Mouse (Mus musculus) gonadal fat pad, adult 2 months (tissue): Measurements from ENCODE around the gene Ubald1. TPM values are rescaled to one million over a fixed set of nuclear protein-coding genes. Genes with fewer than 3 reads are reported as not detected.

ENCODE experiments used
- DNase-seq: peaks from one replicate; pipeline ENCODE4 v3.0.0-alpha.2; 2012; ENCODE audit warnings: low read depth
- polyA plus RNA-seq: library from polyadenylated mRNA; depleted of rRNA; stranded (reverse); fragments of >200 nt; gene quantifications from 2 replicates; pipeline ENCODE4 v1.2.3, GENCODE M21; 2012; rRNA removed

Ubald1 gene
- polyA plus RNA-seq = 48.3 and 68.8 TPM in 2 replicates

- DNase-seq = peak; percentile 91
Measured at GRCm38 (mm10) chr16:4880136-4880825, at the start of gene Ubald1. Gene Ubald1, minus strand, starts transcription at chr16:4880315.

GRCm38 (mm10) chr16:4928474-4928873, 48.4 kb upstream of the Ubald1 start:
- DNase-seq = no peak

- no peak for DNase-seq
Measured at GRCm38 (mm10) chr16:4927967-4928366, 47.9 kb upstream of the Ubald1 start.

- DNase-seq = no peak
Measured at GRCm38 (mm10) chr16:4923996-4924395, 43.9 kb upstream of the Ubald1 start.

- DNase-seq = no peak
Measured at GRCm38 (mm10) chr16:4922481-4922880, 42.4 kb upstream of the Ubald1 start.

- DNase-seq = no peak
Measured at GRCm38 (mm10) chr16:4920556-4920955, 40.4 kb upstream of the Ubald1 start.

- no peak for DNase-seq
Measured at GRCm38 (mm10) chr16:4916608-4917007, 36.5 kb upstream of the Ubald1 start.

- DNase-seq = no peak
Measured at GRCm38 (mm10) chr16:4915931-4916330, 35.8 kb upstream of the Ubald1 start.

- no peak for DNase-seq
Measured at GRCm38 (mm10) chr16:4913783-4914735, 33.9 kb upstream of the Ubald1 start.

GRCm38 (mm10) chr16:4912907-4913782, 33.0 kb upstream of the Ubald1 start:
- no peak for DNase-seq

- DNase-seq = no peak
Measured at GRCm38 (mm10) chr16:4912074-4912648, 32.0 kb upstream of the Ubald1 start.

- no peak for DNase-seq
Measured at GRCm38 (mm10) chr16:4910758-4911157, 30.6 kb upstream of the Ubald1 start.

GRCm38 (mm10) chr16:4909745-4910144, 29.6 kb upstream of the Ubald1 start:
- DNase-seq = no peak

GRCm38 (mm10) chr16:4907972-4908371, 27.9 kb upstream of the Ubald1 start:
- no peak for DNase-seq

- DNase-seq = no peak
Measured at GRCm38 (mm10) chr16:4907386-4907785, 27.3 kb upstream of the Ubald1 start.

- no peak for DNase-seq
Measured at GRCm38 (mm10) chr16:4906559-4906958, 26.4 kb upstream of the Ubald1 start.

- no peak for DNase-seq
Measured at GRCm38 (mm10) chr16:4905591-4905990, 25.5 kb upstream of the Ubald1 start.

GRCm38 (mm10) chr16:4904878-4905277, 24.8 kb upstream of the Ubald1 start:
- no peak for DNase-seq

GRCm38 (mm10) chr16:4903491-4904102, 23.5 kb upstream of the Ubald1 start:
- DNase-seq = no peak

- DNase-seq = no peak
Measured at GRCm38 (mm10) chr16:4902390-4902789, 22.3 kb upstream of the Ubald1 start.

GRCm38 (mm10) chr16:4901167-4901566, 21.1 kb upstream of the Ubald1 start:
- DNase-seq = no peak
